Mouse (Mus musculus): ENCODE data around the gene Maz.

Maz gene

GRCm38 (mm10) chr7:127004122-127004875 is 22.5 kb downstream of the Maz start:
- DNase-seq = no peak

- no peak for DNase-seq
Measured at GRCm38 (mm10) chr7:127003620-127004019, 23.2 kb downstream of the Maz start.

GRCm38 (mm10) chr7:126999568-126999967 is 27.3 kb downstream of the Maz start:
- no peak for DNase-seq

GRCm38 (mm10) chr7:126996449-126996848 is 30.4 kb downstream of the Maz start:
- no peak for DNase-seq

GRCm38 (mm10) chr7:126988816-126989215 is 38.0 kb downstream of the Maz start:
- DNase-seq = no peak

- peak; percentile 85 to 89 for DNase-seq
Measured at GRCm38 (mm10) chr7:126986319-126986718, 40.5 kb downstream of the Maz start.

- peak in 1 of 2 experiments; percentile 31 for DNase-seq
Measured at GRCm38 (mm10) chr7:126984667-126985444, 42.0 kb downstream of the Maz start.

- peak in 1 of 2 experiments; percentile 44 for DNase-seq
Measured at GRCm38 (mm10) chr7:126983113-126983512, 43.7 kb downstream of the Maz start.

- DNase-seq = no peak
Measured at GRCm38 (mm10) chr7:126982054-126982453, 44.8 kb downstream of the Maz start.

GRCm38 (mm10) chr7:126981601-126982000 is 45.2 kb downstream of the Maz start:
- no peak for DNase-seq

GRCm38 (mm10) chr7:126978841-126979240 is 48.0 kb downstream of the Maz start:
- no peak for DNase-seq

- no peak for DNase-seq
Measured at GRCm38 (mm10) chr7:126976878-126977459, 49.9 kb downstream of the Maz start.

- peak; percentile 97 to 99 for DNase-seq
Measured at GRCm38 (mm10) chr7:126975950-126976866, 50.6 kb downstream of the Maz start, which contains the start of gene Cdiptos. TSS of gene Cdiptos (minus strand) at chr7:126976098.

- DNase-seq = no peak
Measured at GRCm38 (mm10) chr7:126975893-126975949, 51.1 kb downstream of the Maz start, which contains the start of gene Cdipt. TSS of gene Cdipt (plus strand) at chr7:126975914.

GRCm38 (mm10) chr7:126975493-126975892 is 51.3 kb downstream of the Maz start:
- peak in 1 of 2 experiments; percentile 28 for DNase-seq
